Mouse (Mus musculus) heart, adult 9 months (tissue): ENCODE data around the gene Wt1.
A peak's percentile ranks its signal among the peaks of the same experiment; 100 is the strongest.

Experiments used
- DNase-seq, 2 experiments: peaks; one replicate each; pipeline ENCODE4 v3.0.0; 2022; ENCODE audit warnings: low spot score in 2 of 2

Wt1 gene

DNA sequence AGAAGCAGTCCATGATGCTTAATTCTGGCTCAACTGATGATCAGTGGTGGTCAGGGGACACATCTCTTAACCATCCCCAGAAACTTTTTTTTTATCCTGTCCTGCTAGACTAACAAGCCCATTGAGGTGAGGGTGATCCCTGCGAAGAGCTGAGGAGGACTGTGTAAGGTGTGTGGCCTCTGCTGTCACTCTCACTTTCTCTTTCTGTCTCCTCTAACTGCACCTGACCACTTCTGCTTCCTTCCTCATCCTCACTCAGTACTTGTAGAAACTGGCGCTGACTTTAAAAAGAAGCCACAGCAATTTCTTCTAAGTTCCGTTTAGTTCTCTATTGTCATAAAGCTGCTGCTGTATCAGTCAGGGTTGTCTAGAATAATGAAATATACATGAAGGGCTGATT is 58.8 kb downstream of the Wt1 start:
- DNase-seq = no peak

GRCm38 (mm10) chr2:105185768-105186529 is 59.6 kb downstream of the Wt1 start:
- no peak for DNase-seq

DNA sequence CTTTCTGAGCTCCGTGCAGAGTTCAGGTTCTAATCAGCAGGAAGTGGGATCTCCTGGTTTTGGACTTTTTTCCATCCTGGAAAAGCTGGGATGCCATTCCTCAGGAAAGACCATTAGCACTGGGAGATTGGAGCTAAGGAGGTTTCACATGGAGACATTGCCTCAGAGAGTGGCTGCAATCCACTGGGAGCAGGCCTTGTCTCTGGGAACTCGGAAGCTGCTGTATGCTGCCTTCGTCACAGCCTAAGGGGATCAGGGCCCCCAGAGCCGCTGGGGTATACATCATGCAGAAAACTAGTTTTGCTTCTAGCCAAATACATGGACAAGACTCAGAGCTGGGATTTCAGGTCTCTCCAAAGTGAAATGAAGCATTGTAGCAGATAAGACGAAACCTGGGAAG is 60.3 kb downstream of the Wt1 start:
- no peak for DNase-seq

GRCm38 (mm10) chr2:105188182-105188581 is 61.9 kb downstream of the Wt1 start:
- no peak for DNase-seq

DNA sequence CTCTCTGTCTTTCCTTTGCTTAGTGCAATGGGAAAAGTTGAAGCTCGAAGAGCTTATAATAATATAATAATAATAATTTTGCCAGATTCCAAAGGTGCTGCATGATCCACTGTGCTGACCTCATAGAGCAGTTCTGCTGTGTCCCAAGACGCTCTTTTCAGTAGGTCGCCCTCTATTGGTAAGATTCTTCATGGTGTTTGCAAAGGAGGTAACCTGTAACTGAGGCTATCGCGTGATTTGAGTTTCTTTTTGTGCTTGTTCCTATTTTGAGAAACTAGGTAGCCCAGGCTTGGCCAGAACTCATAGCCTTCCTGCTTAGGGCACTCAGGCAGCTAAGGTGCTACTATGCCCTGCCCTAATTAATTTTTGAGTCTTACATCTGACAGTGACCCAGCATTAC is 63.0 kb downstream of the Wt1 start:
- DNase-seq = peak in 1 of 2 experiments; percentile 8

DNA sequence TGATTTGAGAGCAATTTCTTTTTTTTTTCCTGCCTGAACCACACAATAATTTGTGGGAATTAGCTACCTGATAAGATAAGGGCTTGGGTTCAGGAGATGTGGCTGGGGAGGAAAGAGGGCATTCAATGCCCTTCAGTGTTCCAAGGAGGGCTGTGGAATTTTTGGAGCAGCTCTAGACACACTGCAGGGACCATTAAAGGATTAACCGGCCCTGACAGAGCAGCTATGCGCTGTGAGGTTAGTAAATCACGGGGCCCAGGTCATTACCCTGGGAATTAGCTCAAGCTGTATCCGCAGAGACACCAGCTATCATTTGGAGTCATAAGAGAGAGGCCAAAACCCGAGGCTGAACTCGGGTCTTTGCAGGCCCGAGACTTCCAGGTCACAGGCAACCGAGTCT is 73.8 kb downstream of the Wt1 start:
- DNase-seq = no peak

DNA sequence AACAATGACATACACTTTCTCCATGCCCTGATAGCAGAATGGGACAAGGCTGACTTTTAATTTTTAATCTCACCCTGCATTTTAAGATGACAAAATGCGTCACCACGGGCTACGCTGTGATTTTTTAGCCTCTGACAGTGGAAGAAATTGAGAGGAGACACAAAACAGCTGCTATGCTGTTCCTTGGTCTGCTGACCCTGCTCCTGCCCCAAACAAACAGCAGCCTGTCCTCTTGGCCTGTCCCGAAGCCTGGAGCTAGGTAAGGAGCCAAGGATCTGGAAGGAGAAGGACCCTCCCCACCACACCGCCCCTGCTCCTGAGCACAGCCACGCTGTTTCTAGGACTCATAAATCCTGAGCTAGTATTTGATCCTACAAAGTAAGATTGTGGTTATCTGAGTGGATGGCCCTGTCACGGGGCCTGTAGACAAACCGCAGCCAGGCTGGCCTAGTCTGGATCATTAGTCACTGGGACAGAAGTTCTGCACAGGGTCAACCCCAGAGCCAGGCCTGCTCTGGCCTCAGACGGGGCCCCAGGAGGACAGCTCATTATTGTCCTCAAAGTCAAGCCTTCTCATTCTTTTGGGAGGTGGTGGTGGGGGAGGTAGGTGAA is 80.3 kb downstream of the Wt1 start:
- no peak for DNase-seq

DNA sequence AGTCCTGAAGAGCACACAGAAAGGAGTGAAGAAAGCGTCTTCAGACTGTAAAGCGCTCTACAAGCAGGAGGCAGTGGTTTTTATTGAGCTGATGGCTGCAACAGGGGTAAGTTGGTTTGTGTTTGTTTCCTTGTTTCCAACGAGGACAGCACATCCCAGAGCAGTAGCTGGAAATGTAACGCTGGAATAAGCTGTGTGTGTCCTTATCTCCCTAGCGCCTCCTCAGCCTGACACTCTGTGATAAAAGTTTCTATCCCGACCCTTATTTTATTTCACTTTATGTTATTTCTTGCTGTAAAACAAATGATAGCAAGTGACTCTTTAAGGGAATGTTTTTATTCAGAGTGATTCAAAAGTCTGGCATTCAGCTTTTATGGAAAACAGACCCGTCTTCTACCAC is 86.5 kb downstream of the Wt1 start:
- DNase-seq = no peak

DNA sequence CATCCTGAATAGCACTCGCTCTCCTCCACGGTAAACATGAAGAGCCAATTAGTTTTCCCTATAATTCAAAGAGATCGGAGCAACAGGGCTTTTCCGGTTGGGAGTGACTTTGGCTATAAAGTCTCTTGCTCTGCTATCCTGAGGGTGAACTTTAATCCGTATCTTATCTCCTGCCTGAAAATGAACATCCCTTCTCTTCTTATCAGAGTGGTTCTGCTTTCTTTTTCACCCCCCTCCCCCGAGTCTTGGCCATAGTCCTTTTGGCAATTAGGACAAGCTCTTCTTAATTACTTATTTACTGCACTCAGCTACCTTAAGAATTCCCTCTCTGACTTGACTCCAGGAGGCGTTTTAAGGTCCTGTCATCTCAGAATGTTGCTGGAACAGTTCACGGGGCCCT is 89.6 kb downstream of the Wt1 start:
- no peak for DNase-seq

DNA sequence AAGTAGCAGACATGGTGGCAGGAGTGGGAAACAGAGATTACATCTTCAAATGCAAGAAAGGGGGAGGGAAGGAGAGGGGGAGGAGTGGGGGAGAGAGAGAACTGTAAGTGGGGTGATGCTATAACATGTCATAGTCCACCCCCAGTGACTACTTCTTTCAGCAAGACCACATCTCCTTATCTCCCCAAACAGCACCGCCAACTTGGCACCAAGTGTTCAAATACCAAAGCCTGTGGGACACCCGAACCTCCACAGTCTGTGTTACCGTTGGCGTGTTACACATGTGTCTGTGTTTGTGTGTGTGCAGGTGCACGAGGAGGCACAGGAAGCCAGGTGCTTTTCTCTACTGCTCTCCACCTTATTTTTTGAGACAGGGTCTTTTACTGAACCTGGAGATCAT is 92.9 kb downstream of the Wt1 start:
- no peak for DNase-seq

DNA sequence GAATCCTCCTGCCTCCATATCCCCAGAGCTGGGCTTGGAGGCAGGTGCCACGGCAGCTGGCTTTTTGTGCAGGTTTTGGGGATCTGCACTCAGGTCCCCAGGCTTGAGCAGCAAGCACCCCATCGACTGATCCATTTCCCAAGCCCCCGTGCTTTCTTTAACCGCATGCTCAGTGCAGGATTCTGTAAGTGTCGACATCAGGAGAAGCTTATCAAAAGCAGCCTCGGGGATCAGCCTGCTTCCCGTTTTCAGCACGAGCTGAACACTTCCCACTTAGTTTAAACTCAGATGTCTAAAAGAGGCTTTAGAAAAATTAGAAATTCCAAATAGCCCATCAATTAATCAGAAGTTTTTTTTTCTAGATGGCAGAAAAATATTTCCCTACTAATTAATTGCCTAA is 93.3 kb downstream of the Wt1 start:
- no peak for DNase-seq

DNA sequence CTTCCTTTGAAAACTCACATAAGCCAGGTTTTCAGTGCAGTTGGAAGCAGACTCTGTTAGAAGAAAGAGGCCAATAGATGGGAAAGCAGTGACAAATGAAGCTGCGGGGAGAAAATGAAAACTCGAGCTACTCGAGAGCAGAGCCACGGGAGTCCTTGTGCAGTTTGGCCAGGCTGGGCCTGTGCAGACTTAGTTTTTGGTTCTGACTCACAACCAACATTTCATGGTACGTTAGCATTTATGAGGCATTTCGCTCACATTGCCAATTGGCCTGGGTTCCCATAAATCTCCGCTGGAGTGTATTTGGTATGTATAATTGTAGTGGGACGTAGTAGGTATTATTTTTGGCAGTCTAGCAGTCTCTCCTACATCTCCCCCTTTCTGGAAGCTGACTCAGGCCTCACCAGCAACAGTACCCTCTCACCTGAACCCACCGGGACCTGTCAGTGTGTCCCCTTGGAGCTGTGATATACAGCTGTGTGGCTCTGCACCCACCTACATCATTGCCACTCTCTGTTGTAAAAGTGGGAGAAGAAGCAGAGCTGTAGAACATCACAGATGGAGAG is 94.5 kb downstream of the Wt1 start:
- no peak for DNase-seq
